ENCODE assay signal across 11 mouse cellular contexts in the genomic region with DNA sequence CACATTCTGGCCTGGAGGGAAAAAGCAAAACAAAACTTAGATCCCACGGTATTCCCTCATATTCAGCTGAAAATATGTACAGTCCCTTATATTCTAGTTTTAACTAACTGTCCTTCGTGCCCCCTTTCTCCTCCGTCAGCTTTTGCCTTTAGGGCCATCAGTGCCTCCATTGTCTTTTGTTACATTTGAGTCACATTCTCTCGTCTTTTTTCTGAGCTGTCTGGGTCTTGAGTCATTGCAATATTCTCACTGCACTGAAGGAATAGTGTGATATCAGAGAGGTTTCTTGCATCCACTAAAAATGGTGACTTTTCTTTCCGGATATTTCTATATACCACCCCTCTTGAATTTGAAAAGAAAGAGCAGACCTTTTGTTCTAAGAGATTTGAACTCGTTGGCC. TPM values are rescaled to one million over a fixed set of nuclear protein-coding genes. Genes with fewer than 3 reads are reported as not detected.
A peak's percentile ranks its signal among the peaks of the same experiment; 100 is the strongest.
DNase-seq lines count a peak whose midpoint lies in the region; ATAC-seq and TF ChIP-seq lines count a peak whose summit lies in the region.
"Had no signal": no experiment of that assay in that cellular context is flagged by ENCODE, and none has a peak within 500 bp of the region (broad histone marks: within the 10 kb centered on the region; RNA-seq: fewer than 3 reads in every experiment).

No protein-coding gene starts in this region.

- H3K9me3 ChIP-seq in kidney, embryonic 15.5 days (replicated peaks): no peaks in the 10 kb centered on the region
- H3K9me3 ChIP-seq in hindbrain, embryonic 11.5 days (ENCODE audit: control insufficient read depth, low read length): no peaks in the 10 kb centered on the region
- H3K9me3 ChIP-seq in midbrain, embryonic 16.5 days (replicated peaks; ENCODE audit: control insufficient read depth, low read length, poor library complexity, severe bottlenecking): no peaks in the 10 kb centered on the region

- peaks cover 7% of the 10 kb centered on the region; the same call in 1 of the 2 replicates for H3K27me3 ChIP-seq in kidney, embryonic 15.5 days
- no peaks in the 10 kb centered on the region for H3K27me3 ChIP-seq in hindbrain, embryonic 11.5 days (ENCODE audit: control insufficient read depth, insufficient read depth, low read length)
- no peaks in the 10 kb centered on the region for H3K27me3 ChIP-seq in midbrain, embryonic 16.5 days (ENCODE audit: control insufficient read depth, insufficient read depth, low read depth, low read length)
- no peaks in the 10 kb centered on the region for H3K27me3 ChIP-seq in cerebellum, adult 2 months (ENCODE audit: control insufficient read depth, insufficient read depth, low read length)
- H3K27me3 ChIP-seq: Patski had no signal

- ATAC-seq in kidney, embryonic 15.5 days (replicated peaks; ENCODE audit: low FRiP score): no peak
- no peak for ATAC-seq in hindbrain, embryonic 11.5 days (ENCODE audit: low FRiP score)
- ATAC-seq in midbrain, embryonic 16.5 days: no peak

- no peak for TF ChIP-seq CTCF in cerebellum, adult 2 months (IDR thresholded peaks at IDR 0.05; ENCODE audit: borderline replicate concordance, insufficient read depth, low read depth, low read length)

- DNase-seq in kidney, postnatal 10 days: no peak
- DNase-seq in brain, adult 2 months (ENCODE audit: low read depth, low spot score): peak; percentile 16
- no peak for DNase-seq in hindbrain, embryonic 11.5 days (ENCODE audit: low spot score)
- no peak for DNase-seq in cerebellum, adult 2 months
- no peak for DNase-seq in thymus, postnatal 0 days (ENCODE audit: low spot score)
- no peak for DNase-seq in layer of hippocampus, postnatal 36 days

- 62% methylated on average over 6 of the region's 6 CpGs for WGBS in kidney, embryonic 15.5 days
- WGBS in hindbrain, embryonic 11.5 days: 41% methylated on average over 6 of the region's 6 CpGs
- 36% methylated on average over 6 of the region's 6 CpGs for WGBS in midbrain, embryonic 16.5 days
- 55% methylated on average over 6 of the region's 6 CpGs for WGBS in cerebellum, adult 2 months

- TF ChIP-seq POLR2A in cerebellum, adult 2 months (IDR thresholded peaks at IDR 0.05; ENCODE audit: borderline replicate concordance, insufficient read depth, low read length): no peak

- H3K36me3 ChIP-seq in kidney, embryonic 15.5 days: no peaks in the 10 kb centered on the region
- no peaks in the 10 kb centered on the region for H3K36me3 ChIP-seq in hindbrain, embryonic 11.5 days (ENCODE audit: control insufficient read depth, insufficient read depth, low read length)
- no peaks in the 10 kb centered on the region for H3K36me3 ChIP-seq in midbrain, embryonic 16.5 days (ENCODE audit: control insufficient read depth, insufficient read depth, low read length)

- H3K4me1 ChIP-seq in kidney, embryonic 15.5 days: peaks cover 22% of the 10 kb centered on the region
- peaks cover 2% of the 10 kb centered on the region; the same call in 1 of the 2 replicates for H3K4me1 ChIP-seq in hindbrain, embryonic 11.5 days (replicated peaks; ENCODE audit: control insufficient read depth, insufficient read depth, low read length)
- H3K4me1 ChIP-seq in midbrain, embryonic 16.5 days (ENCODE audit: control insufficient read depth, insufficient read depth, low read length): peaks cover 32% of the 10 kb centered on the region
- peaks cover 11% of the 10 kb centered on the region for H3K4me1 ChIP-seq in cerebellum, adult 2 months (ENCODE audit: control insufficient read depth, insufficient read depth, low read length)

- 0 out of 2 replicates have a peak overlapping the region, but pooled peaks have one; percentile 98 for H3K27ac ChIP-seq in kidney, embryonic 15.5 days
- H3K27ac ChIP-seq in hindbrain, embryonic 11.5 days (ENCODE audit: low read depth, low read length): no peak overlapping the region
- H3K27ac ChIP-seq in midbrain, embryonic 16.5 days (ENCODE audit: low read length): no peak overlapping the region
- H3K27ac ChIP-seq in cerebellum, adult 2 months (ENCODE audit: insufficient read depth, low read length): no peak overlapping the region; the same call in 1 of the 2 replicates

- peak overlapping the region; percentile 68 for H3K4me2 ChIP-seq in kidney, embryonic 15.5 days
- peak overlapping the region; percentile 45; the same call in 1 of the 2 replicates for H3K4me2 ChIP-seq in hindbrain, embryonic 11.5 days (replicated peaks; ENCODE audit: low read depth, low read length)
- peak overlapping the region; percentile 86 for H3K4me2 ChIP-seq in midbrain, embryonic 16.5 days (ENCODE audit: low read length)

- no peak overlapping the region; the same call in 1 of the 2 replicates for H3K9ac ChIP-seq in kidney, embryonic 15.5 days
- no peak overlapping the region for H3K9ac ChIP-seq in hindbrain, embryonic 11.5 days (ENCODE audit: low read depth, low read length)
- H3K9ac ChIP-seq in midbrain, embryonic 16.5 days (ENCODE audit: low read depth, low read length): no peak overlapping the region

- H3K4me3 ChIP-seq in kidney, embryonic 15.5 days (replicated peaks): peak overlapping the region; percentile 93; the same call in 1 of the 2 replicates
- H3K4me3 ChIP-seq in hindbrain, embryonic 11.5 days (ENCODE audit: low read depth, low read length): no peak overlapping the region
- no peak overlapping the region; the same call in 1 of the 2 replicates for H3K4me3 ChIP-seq in midbrain, embryonic 16.5 days (ENCODE audit: low read depth, low read length)
- H3K4me3 ChIP-seq in cerebellum, adult 2 months (replicated peaks; ENCODE audit: insufficient read depth, low read depth, low read length): no peak overlapping the region

RNA-seq across cellular contexts. Expression of a gene that starts 0.6 kb away (rescaled TPM):
- polyA plus RNA-seq in kidney, embryonic 15.5 days (2015; fragmentation: Nextera tagmentation; extraction: Ambion mirVana): 47.3 and 47.7 TPM in 2 replicates
- polyA plus RNA-seq in hindbrain, embryonic 11.5 days (2014; fragmentation: Nextera tagmentation; extraction: Ambion mirVana): 44.9 and 48.9 TPM in 2 replicates
- polyA plus RNA-seq in midbrain, embryonic 16.5 days (2015; fragmentation: Nextera tagmentation; extraction: Ambion mirVana): 15.2 and 15.4 TPM in 2 replicates
- 23.3 and 24.3 TPM in 2 replicates for polyA plus RNA-seq in cerebellum, adult 2 months (2012; rRNA removed)
- polyA plus RNA-seq in thymus, postnatal 0 days (2015; fragmentation: Nextera tagmentation; extraction: Ambion mirVana): 8.2 and 8.3 TPM in 2 replicates
- 10 to 100 TPM; 40.2 to 40.7 TPM for total RNA-seq in layer of hippocampus, postnatal 36 days (2021)

RNA-seq across cellular contexts. Expression of a gene that starts 18.8 kb away (rescaled TPM):
- not detected in 2 replicates for polyA plus RNA-seq in kidney, embryonic 15.5 days (2015; fragmentation: Nextera tagmentation; extraction: Ambion mirVana)
- polyA plus RNA-seq in hindbrain, embryonic 11.5 days (2014; fragmentation: Nextera tagmentation; extraction: Ambion mirVana): not detected in 2 replicates
- not detected in 2 replicates for polyA plus RNA-seq in midbrain, embryonic 16.5 days (2015; fragmentation: Nextera tagmentation; extraction: Ambion mirVana)
- polyA plus RNA-seq in cerebellum, adult 2 months (2012; rRNA removed): not detected in 2 replicates
- not detected in 2 replicates for polyA plus RNA-seq in thymus, postnatal 0 days (2015; fragmentation: Nextera tagmentation; extraction: Ambion mirVana)
- not detected for total RNA-seq in layer of hippocampus, postnatal 36 days (2021)
- total RNA-seq: granulocyte monocyte progenitor cell, adult 5-6 weeks had no signal
- polyA plus RNA-seq: Patski; spleen, adult 2 months had no signal
